ENCODE assay signal across 16 mouse cellular contexts in the genomic region with DNA sequence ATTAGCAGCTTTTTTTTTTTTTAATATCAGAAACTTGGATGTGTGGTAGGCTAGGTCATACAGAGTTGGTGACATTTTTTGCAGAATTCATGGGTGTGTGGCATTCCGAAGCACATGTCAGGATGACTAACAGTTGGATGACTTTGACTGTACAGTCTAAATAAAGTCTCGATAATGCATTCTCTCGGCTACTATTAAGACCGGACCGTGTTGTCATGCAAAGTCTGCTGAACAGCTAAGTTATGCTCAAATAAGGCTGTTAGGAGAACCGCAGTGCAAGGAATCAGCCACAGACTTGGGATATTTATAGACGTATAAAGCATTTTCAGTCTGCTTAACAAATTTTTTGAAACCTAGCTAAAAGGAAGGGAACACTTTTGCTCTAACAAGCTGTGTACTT. TPM values are rescaled to one million over a fixed set of nuclear protein-coding genes. Genes with fewer than 3 reads are reported as not detected.
A peak's percentile ranks its signal among the peaks of the same experiment; 100 is the strongest.
DNase-seq lines count a peak whose midpoint lies in the region; ATAC-seq and TF ChIP-seq lines count a peak whose summit lies in the region.
"Had no signal": no experiment of that assay in that cellular context is flagged by ENCODE, and none has a peak within 500 bp of the region (broad histone marks: within the 10 kb centered on the region; RNA-seq: fewer than 3 reads in every experiment).

No protein-coding gene starts in this region.

- H3K27me3 ChIP-seq in forebrain, embryonic 16.5 days (replicated peaks; ENCODE audit: control insufficient read depth, insufficient read depth, low read length) = no peaks in the 10 kb centered on the region
- H3K27me3 ChIP-seq in forebrain, embryonic 12.5 days = no peaks in the 10 kb centered on the region
- no peaks in the 10 kb centered on the region for H3K27me3 ChIP-seq in heart, postnatal 0 days (ENCODE audit: control insufficient read depth, insufficient read depth, low read length)
- H3K27me3 ChIP-seq in stomach, postnatal 0 days (ENCODE audit: control insufficient read depth, insufficient read depth, low read length) = no peaks in the 10 kb centered on the region
- H3K27me3 ChIP-seq: hindbrain, embryonic 12.5 days; kidney, embryonic 15.5 days; liver, embryonic 13.5 days; midbrain, embryonic 12.5 days had no signal

- TF ChIP-seq CTCF in heart, postnatal 0 days (IDR thresholded peaks at IDR 0.05; ENCODE audit: low read depth) = no peak
- TF ChIP-seq CTCF in stomach, postnatal 0 days (IDR thresholded peaks at IDR 0.05; ENCODE audit: low read depth) = no peak

- ATAC-seq in forebrain, embryonic 16.5 days = 0 out of 2 replicates have a peak, but pooled peaks have one; percentile 7
- no peak for ATAC-seq in forebrain, embryonic 12.5 days (ENCODE audit: low FRiP score)
- ATAC-seq in heart, postnatal 0 days (ENCODE audit: insufficient read depth, low read depth) = 0 out of 2 replicates have a peak, but pooled peaks have one; percentile 22
- ATAC-seq in stomach, postnatal 0 days (ENCODE audit: low FRiP score, low TSS enrichment) = peak; percentile 51

- no peak overlapping the region for H3K9ac ChIP-seq in forebrain, embryonic 16.5 days (replicated peaks; ENCODE audit: low read depth, low read length)
- H3K9ac ChIP-seq in forebrain, embryonic 12.5 days = no peak overlapping the region
- no peak overlapping the region for H3K9ac ChIP-seq in heart, postnatal 0 days (replicated peaks; ENCODE audit: low read depth, low read length)
- no peak overlapping the region for H3K9ac ChIP-seq in stomach, postnatal 0 days (ENCODE audit: low read length)
- H3K9ac ChIP-seq: kidney, embryonic 15.5 days; liver, embryonic 13.5 days; midbrain, embryonic 12.5 days had no signal

- H3K9me3 ChIP-seq in forebrain, embryonic 16.5 days (ENCODE audit: control insufficient read depth, low read length) = no peaks in the 10 kb centered on the region
- H3K9me3 ChIP-seq in forebrain, embryonic 12.5 days = no peaks in the 10 kb centered on the region
- no peaks in the 10 kb centered on the region for H3K9me3 ChIP-seq in heart, postnatal 0 days (replicated peaks; ENCODE audit: control insufficient read depth, low read length)
- no peaks in the 10 kb centered on the region for H3K9me3 ChIP-seq in stomach, postnatal 0 days (ENCODE audit: control insufficient read depth, low read length)
- H3K9me3 ChIP-seq: embryonic facial prominence, embryonic 10.5 days; hindbrain, embryonic 12.5 days; kidney, embryonic 15.5 days; liver, embryonic 13.5 days; midbrain, embryonic 12.5 days had no signal

- no peak overlapping the region for H3K27ac ChIP-seq in forebrain, embryonic 16.5 days (ENCODE audit: low read length)
- no peak overlapping the region for H3K27ac ChIP-seq in forebrain, embryonic 12.5 days
- H3K27ac ChIP-seq in heart, postnatal 0 days (ENCODE audit: low read depth) = peak overlapping the region; percentile 43
- peak overlapping the region; percentile 69 for H3K27ac ChIP-seq in stomach, postnatal 0 days (replicated peaks)
- H3K27ac ChIP-seq: hindbrain, embryonic 12.5 days; kidney, embryonic 15.5 days; liver, embryonic 13.5 days; midbrain, embryonic 12.5 days had no signal

- H3K4me2 ChIP-seq in forebrain, embryonic 16.5 days (ENCODE audit: low read length) = no peak overlapping the region
- no peak overlapping the region for H3K4me2 ChIP-seq in forebrain, embryonic 12.5 days
- H3K4me2 ChIP-seq in heart, postnatal 0 days (ENCODE audit: low read depth, low read length) = no peak overlapping the region
- H3K4me2 ChIP-seq in stomach, postnatal 0 days (replicated peaks; ENCODE audit: low read depth) = no peak overlapping the region
- H3K4me2 ChIP-seq: liver, embryonic 13.5 days had no signal

- DNase-seq in heart, postnatal 0 days (ENCODE audit: low spot score) = peak; percentile 19
- no peak for DNase-seq in heart, postnatal 36 days
- DNase-seq in right cerebral cortex, adult 2 months (ENCODE audit: low spot score in 2 of 2) = peak; percentile 21 to 32
- DNase-seq in right cerebral cortex, postnatal 14 days = no peak
- DNase-seq in stomach, postnatal 0 days (ENCODE audit: low spot score) = no peak
- DNase-seq in layer of hippocampus, adult 9-11 months = no peak
- DNase-seq: cerebellum, adult 9-11 months; liver, embryonic 13.5 days; spleen, adult 18-20 months; thymus, postnatal 36 days had no signal

- intact Hi-C loops in heart, postnatal 36 days (cut with DNase I) = no loop called here

- H3K4me3 ChIP-seq in forebrain, embryonic 16.5 days (replicated peaks; ENCODE audit: low read length) = no peak overlapping the region
- no peak overlapping the region for H3K4me3 ChIP-seq in forebrain, embryonic 12.5 days (replicated peaks)
- no peak overlapping the region for H3K4me3 ChIP-seq in heart, postnatal 0 days (ENCODE audit: low read depth, low read length)
- no peak overlapping the region for H3K4me3 ChIP-seq in stomach, postnatal 0 days (ENCODE audit: low read depth, low read length)
- H3K4me3 ChIP-seq: hindbrain, embryonic 12.5 days; kidney, embryonic 15.5 days; liver, embryonic 13.5 days; midbrain, embryonic 12.5 days had no signal

- peaks cover 9% of the 10 kb centered on the region for H3K36me3 ChIP-seq in forebrain, embryonic 16.5 days (ENCODE audit: control insufficient read depth, insufficient read depth)
- H3K36me3 ChIP-seq in forebrain, embryonic 12.5 days (replicated peaks) = peaks cover 22% of the 10 kb centered on the region
- H3K36me3 ChIP-seq in heart, postnatal 0 days (replicated peaks; ENCODE audit: control insufficient read depth, insufficient read depth, low read length) = peaks cover 32% of the 10 kb centered on the region
- peaks cover 17% of the 10 kb centered on the region for H3K36me3 ChIP-seq in stomach, postnatal 0 days (ENCODE audit: control insufficient read depth, insufficient read depth, low read length)

- 56% methylated on average over 7 of the region's 7 CpGs for WGBS in forebrain, embryonic 16.5 days
- 83% methylated on average over 7 of the region's 7 CpGs for WGBS in forebrain, embryonic 12.5 days
- WGBS in heart, postnatal 0 days = 45% methylated on average over 7 of the region's 7 CpGs
- 44% methylated on average over 7 of the region's 7 CpGs for WGBS in stomach, postnatal 0 days

- TF ChIP-seq EP300 in heart, postnatal 0 days (IDR thresholded peaks at IDR 0.05; ENCODE audit: low read depth) = no peak
- TF ChIP-seq EP300 in stomach, postnatal 0 days (optimal IDR thresholded peaks at IDR 0.05) = no peak

- peaks cover 17% of the 10 kb centered on the region for H3K4me1 ChIP-seq in forebrain, embryonic 16.5 days (replicated peaks; ENCODE audit: control insufficient read depth, insufficient read depth, low read length)
- peaks cover 17% of the 10 kb centered on the region for H3K4me1 ChIP-seq in forebrain, embryonic 12.5 days
- peaks cover 12% of the 10 kb centered on the region for H3K4me1 ChIP-seq in heart, postnatal 0 days (ENCODE audit: control insufficient read depth, insufficient read depth)
- no peaks in the 10 kb centered on the region for H3K4me1 ChIP-seq in stomach, postnatal 0 days (replicated peaks; ENCODE audit: control insufficient read depth, insufficient read depth)
- H3K4me1 ChIP-seq: liver, embryonic 13.5 days had no signal

RNA-seq across cellular contexts. Expression of gene Klf6, which starts 10.1 kb away (rescaled TPM):
- 87.2 and 91.3 TPM in 2 replicates for polyA plus RNA-seq in forebrain, embryonic 16.5 days (2015; fragmentation: Nextera tagmentation; extraction: Ambion mirVana)
- polyA plus RNA-seq in forebrain, embryonic 12.5 days (2016; fragmentation: Nextera tagmentation; extraction: Ambion mirVana) = 53.7 and 63.8 TPM in 2 replicates
- total RNA-seq in heart, postnatal 0 days (2014; rRNA removed; ENCODE audit: low replicate concordance) = 65.3 and 92.1 TPM in 2 replicates
- polyA plus RNA-seq in heart, postnatal 0 days (2015; fragmentation: Nextera tagmentation; extraction: Ambion mirVana) = 54.6 and 59.6 TPM in 2 replicates
- 10 to 100 TPM; 52.0 to 65.6 TPM for total RNA-seq in heart, postnatal 36 days (2021)
- 116 and 127 TPM in 2 replicates for polyA plus RNA-seq in stomach, postnatal 0 days (2015; fragmentation: Nextera tagmentation; extraction: Ambion mirVana)

Comparison
In these comparisons a context has a peak if more than half of its experiments do, and no peak if none do; other contexts are left out.
1. DNase-seq: peak in heart, postnatal 0 days (single experiment) and right cerebral cortex, adult 2 months (2 of 2); none in heart, postnatal 36 days (0 of 2), right cerebral cortex, postnatal 14 days (single experiment), stomach, postnatal 0 days (single experiment) and layer of hippocampus, adult 9-11 months (single experiment).
2. H3K27ac ChIP-seq: peak in heart, postnatal 0 days (single experiment) and stomach, postnatal 0 days (single experiment); none in forebrain, embryonic 16.5 days (single experiment) and forebrain, embryonic 12.5 days (single experiment).